Mouse (Mus musculus): Measurements from ENCODE around the gene Il1r1.

DNA sequence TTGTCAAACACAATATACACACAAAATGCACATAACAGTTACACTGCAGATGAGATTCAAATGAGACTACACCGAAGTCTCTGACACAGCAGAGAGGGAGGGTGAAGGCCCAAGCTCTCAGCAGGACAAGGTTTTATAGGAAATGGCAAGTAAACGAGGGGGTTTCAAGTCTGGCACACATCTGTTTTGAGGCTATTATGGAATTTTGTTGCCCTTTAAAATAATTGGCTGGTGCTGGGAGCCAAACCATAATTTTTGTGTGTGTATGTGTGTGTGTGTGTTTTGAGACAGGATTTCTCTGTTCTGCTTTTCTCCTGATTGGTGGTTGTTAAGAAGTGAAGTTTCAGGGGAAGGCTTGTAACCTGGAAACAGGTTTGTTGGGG, 128.0 kb downstream of the Il1r1 start:
- no peak for TF ChIP-seq CTCF (IDR thresholded peaks at IDR 0.05; ENCODE audit: borderline replicate concordance, extremely low read depth, insufficient read depth, insufficient read length)
- TF ChIP-seq POLR2A (IDR thresholded peaks at IDR 0.05; ENCODE audit: borderline replicate concordance, extremely low read depth, insufficient read depth, insufficient read length, poor library complexity, severe bottlenecking) = no peak

Measured in brain, embryonic 14.5 days (tissue).